Mouse (Mus musculus) MEL (cell line): Measurements from ENCODE around the gene Cacng4. TPM values are rescaled to one million over a fixed set of nuclear protein-coding genes. Genes with fewer than 3 reads are reported as not detected.

ENCODE experiments used
- DNase-seq: peaks from one replicate; pipeline ENCODE4 v3.0.0; 2011; ENCODE audit warnings: low read depth, low spot score
- H3K27ac ChIP-seq: 2 replicates; pipeline ENCODE4 v1.5.1; 2012; ENCODE audit warnings: low read depth, mild to moderate bottlenecking, control low read depth, low read length, moderate library complexity; ENCODE audit not compliant: control insufficient read depth
- H3K27me3 ChIP-seq, 2 experiments: fragments of 150-350 bp in 1 of 2; sonication (generic) in 1 of 2; 2 replicates each; pipeline ENCODE4 v1.6.1; 2012; ENCODE audit warnings: low read length in 2 of 2, mild to moderate bottlenecking in 2 of 2, improper control_type of control experiment in 1 of 2, moderate library complexity in 1 of 2; ENCODE audit not compliant: insufficient read depth in 2 of 2, control insufficient read depth in 1 of 2
- H3K36me3 ChIP-seq, 2 experiments: 2 replicates each; pipeline ENCODE4 v1.6.1; 2012 to 2014; ENCODE audit warnings: low read length in 2 of 2, improper control_type of control experiment in 1 of 2, inconsistent platforms in 1 of 2, mild to moderate bottlenecking in 1 of 2; ENCODE audit not compliant: insufficient read depth in 2 of 2, control insufficient read depth in 1 of 2
- H3K4me1 ChIP-seq, 2 experiments: fragments of 150-350 bp in 1 of 2; sonication (generic) in 1 of 2; 2 replicates each; pipeline ENCODE4 v1.6.1; 2012; ENCODE audit warnings: low read length in 2 of 2, improper control_type of control experiment in 1 of 2, mild to moderate bottlenecking in 1 of 2; ENCODE audit not compliant: insufficient read depth in 2 of 2, control insufficient read depth in 1 of 2
- H3K4me3 ChIP-seq, 2 experiments: fragments of 150-350 bp in 1 of 2; sonication (generic) in 1 of 2; 2 replicates each; pipeline ENCODE4 v1.5.1; 2012; ENCODE audit warnings: low read depth in 2 of 2, low read length in 2 of 2, mild to moderate bottlenecking in 2 of 2, moderate library complexity in 2 of 2, control low read depth in 1 of 2, improper control_type of control experiment in 1 of 2; ENCODE audit not compliant: control insufficient read depth in 1 of 2, insufficient read depth in 1 of 2
- H3K79me2 ChIP-seq: 2 replicates; pipeline ENCODE4 v1.6.1; 2012; ENCODE audit warnings: mild to moderate bottlenecking, low read length, moderate library complexity; ENCODE audit not compliant: control insufficient read depth, poor library complexity, insufficient read depth
- H3K9ac ChIP-seq: 2 replicates; pipeline ENCODE4 v1.6.1; 2012; ENCODE audit warnings: low read depth, mild to moderate bottlenecking, control low read depth, low read length, moderate library complexity; ENCODE audit not compliant: control insufficient read depth, poor library complexity, severe bottlenecking
- H3K9me3 ChIP-seq: fragments of 150-350 bp; sonication (generic); replicated peaks from 2 replicates; pipeline ENCODE4 v1.6.1; 2012; ENCODE audit warnings: mild to moderate bottlenecking, low read length, improper control_type of control experiment, moderate library complexity; ENCODE audit not compliant: insufficient read depth
- GATA1 ChIP-seq: IDR thresholded peaks from 2 replicates; pipeline ENCODE4 v1.6.1; 2011; ENCODE audit warnings: low read depth, low read length, improper control_type of control experiment
- HCFC1 ChIP-seq: IDR thresholded peaks from 2 replicates; pipeline ENCODE4 v1.6.1; 2012; ENCODE audit warnings: low read depth, mild to moderate bottlenecking, inconsistent platforms, low read length, improper control_type of control experiment, moderate library complexity
- MAFK ChIP-seq: IDR thresholded peaks from 2 replicates; pipeline ENCODE4 v1.6.1; 2011; ENCODE audit warnings: low read depth, mild to moderate bottlenecking, low read length, improper control_type of control experiment, borderline replicate concordance
- RCOR1 ChIP-seq: IDR thresholded peaks from 2 replicates; pipeline ENCODE4 v1.6.1; 2012; ENCODE audit warnings: low read depth, mild to moderate bottlenecking, inconsistent platforms, low read length, improper control_type of control experiment
- SIN3A ChIP-seq: IDR thresholded peaks from 2 replicates; pipeline ENCODE4 v1.6.1; 2012; ENCODE audit warnings: low read length, improper control_type of control experiment, inconsistent platforms
- USF1 ChIP-seq: IDR thresholded peaks from 2 replicates; pipeline ENCODE4 v1.6.1; 2014; ENCODE audit warnings: low read depth, mild to moderate bottlenecking, inconsistent platforms, low read length, improper control_type of control experiment, moderate library complexity
- ZKSCAN1 ChIP-seq: IDR thresholded peaks from 2 replicates; pipeline ENCODE4 v1.6.1; 2012; ENCODE audit warnings: low read depth, mild to moderate bottlenecking, inconsistent platforms, low read length, improper control_type of control experiment, moderate library complexity
- ZNF384 ChIP-seq: IDR thresholded peaks from 2 replicates; pipeline ENCODE4 v1.6.1; 2012; ENCODE audit warnings: low read depth, mild to moderate bottlenecking, inconsistent platforms, low read length, improper control_type of control experiment
- polyA plus RNA-seq, 2 experiments: library from polyadenylated mRNA; stranded (reverse) in 1 of 2; unstranded in 1 of 2; fragments of >175 nt in 1 of 2; fragments of >200 nt in 1 of 2; gene quantifications; 2 replicates each; pipeline versions ENCODE4 v1.2.1 to v1.2.4; 2012; ENCODE audit warnings: low replicate concordance in 2 of 2, low read depth in 1 of 2; ENCODE audit not compliant: insufficient read length in 2 of 2, insufficient read depth in 1 of 2, missing spikeins in 1 of 2
- total RNA-seq: library from RNA; depleted of rRNA; stranded (reverse); fragments of 300-350 nt; gene quantifications from 2 replicates; pipeline ENCODE4 v1.2.3, GENCODE M21; 2012

Gene Cacng4
- total and polyA plus RNA-seq, 3 experiments, result not detected

- H3K27ac ChIP-seq, result no peak overlapping the region
- no peak for TF ChIP-seq HCFC1
- TF ChIP-seq MAFK, result no peak
- H3K4me3 ChIP-seq, result no peak overlapping the region
- H3K79me2 ChIP-seq, result no peaks in the 10 kb centered on the region
- H3K36me3 ChIP-seq, result no peaks in the 10 kb centered on the region
- no peaks in the 10 kb centered on the region for H3K9me3 ChIP-seq
- H3K9ac ChIP-seq, result no peak overlapping the region
- no peaks in the 10 kb centered on the region; a peak in 1 of 4 replicates for H3K27me3 ChIP-seq
- DNase-seq, result no peak
- H3K4me1 ChIP-seq, result no peaks in the 10 kb centered on the region; a peak in 1 of 4 replicates
Measured at GRCm38 (mm10) chr11:107749114-107749513, 45.2 kb downstream of the Cacng4 start.

- DNase-seq, result peak; percentile 21
- H3K4me3 ChIP-seq, result no peak overlapping the region
- no peaks in the 10 kb centered on the region for H3K36me3 ChIP-seq
- H3K27me3 ChIP-seq, result no peaks in the 10 kb centered on the region
- TF ChIP-seq ZNF384 (no peak), RCOR1 (no peak), USF1 (peak; percentile 64), SIN3A (no peak)
- no peaks in the 10 kb centered on the region; a peak in 1 of 4 replicates for H3K4me1 ChIP-seq
- H3K27ac ChIP-seq, result no peak overlapping the region
- H3K79me2 ChIP-seq, result no peaks in the 10 kb centered on the region
- no peaks in the 10 kb centered on the region for H3K9me3 ChIP-seq
- no peak overlapping the region for H3K9ac ChIP-seq
Measured at GRCm38 (mm10) chr11:107748243-107749035, 45.9 kb downstream of the Cacng4 start.

GRCm38 (mm10) chr11:107743100-107743499 is 51.3 kb downstream of the Cacng4 start:
- TF ChIP-seq ZKSCAN1 (no peak), GATA1 (no peak)
- no peak overlapping the region for H3K9ac ChIP-seq
- peaks cover 0 to 2% of the 10 kb centered on the region in 2 experiments; a peak in 2 of 4 replicates for H3K27me3 ChIP-seq
- no peaks in the 10 kb centered on the region; a peak in 1 of 4 replicates for H3K4me1 ChIP-seq
- no peak overlapping the region for H3K27ac ChIP-seq
- H3K4me3 ChIP-seq, result no peak overlapping the region
- H3K79me2 ChIP-seq, result no peaks in the 10 kb centered on the region
- DNase-seq, result no peak
- no peaks in the 10 kb centered on the region for H3K36me3 ChIP-seq
- H3K9me3 ChIP-seq, result no peaks in the 10 kb centered on the region
